In the genomic region with DNA sequence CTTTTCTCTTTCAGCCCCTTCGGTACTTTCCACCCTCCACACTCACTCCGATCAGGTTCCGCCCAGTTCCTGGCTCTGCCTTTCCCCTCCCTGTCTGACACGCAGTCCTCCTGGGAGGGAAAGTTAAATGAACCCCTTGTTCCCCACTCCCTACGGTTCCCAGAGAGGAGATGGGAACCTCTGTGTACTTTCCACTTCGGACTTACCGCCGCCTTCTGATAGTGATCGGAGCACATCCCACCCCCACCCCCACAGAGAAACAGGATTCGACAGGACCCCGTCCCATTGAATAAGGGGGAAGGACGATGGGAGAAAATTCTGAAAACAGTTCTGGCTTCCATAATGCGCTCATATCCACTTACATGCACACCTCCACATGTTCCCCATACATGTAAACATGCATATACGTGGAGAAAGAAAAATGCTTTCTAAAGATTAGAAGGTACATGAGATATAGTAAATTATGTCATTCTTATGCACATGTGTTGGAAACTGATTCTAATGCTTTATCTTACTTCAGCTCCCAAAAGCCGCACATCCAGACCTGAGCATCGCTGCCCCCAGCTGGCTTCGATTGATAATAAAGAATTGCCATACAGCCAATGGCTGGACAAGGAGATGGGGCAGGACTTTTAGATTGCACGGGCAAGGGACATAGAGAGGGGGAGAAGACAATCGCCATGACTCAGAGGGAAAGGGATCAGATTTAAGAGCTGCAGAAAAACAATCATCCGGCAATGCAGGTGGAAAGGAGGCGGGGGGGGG, we compare ENCODE assay signal across 8 mouse cellular contexts. TPM values are rescaled to one million over a fixed set of nuclear protein-coding genes. Genes with fewer than 3 reads are reported as not detected.
A peak's percentile ranks its signal among the peaks of the same experiment; 100 is the strongest.
DNase-seq lines count a peak whose midpoint lies in the region; ATAC-seq and TF ChIP-seq lines count a peak whose summit lies in the region.

No protein-coding gene starts in this region.

- H3K36me3 ChIP-seq in spleen, adult 2 months (ENCODE audit: control insufficient read depth, insufficient read depth, low read length) = no peaks in the 10 kb centered on the region
- H3K36me3 ChIP-seq in forebrain, embryonic 16.5 days (ENCODE audit: control insufficient read depth, insufficient read depth) = no peaks in the 10 kb centered on the region
- H3K36me3 ChIP-seq in midbrain, embryonic 16.5 days (ENCODE audit: control insufficient read depth, insufficient read depth, low read length) = no peaks in the 10 kb centered on the region

- no peak for TF ChIP-seq POLR2A in spleen, adult 2 months (IDR thresholded peaks at IDR 0.05; ENCODE audit: low read depth, low read length)

- TF ChIP-seq CTCF in spleen, adult 2 months (IDR thresholded peaks at IDR 0.05; ENCODE audit: extremely low read depth, insufficient read depth, insufficient read length, insufficient replicate concordance) = no peak

- H3K4me1 ChIP-seq in spleen, adult 2 months (ENCODE audit: control insufficient read depth, insufficient read depth, insufficient read length) = 0 out of 2 replicates have a peak, but pooled peaks cover 2% of the 10 kb centered on the region
- peaks cover 11% of the 10 kb centered on the region for H3K4me1 ChIP-seq in forebrain, embryonic 16.5 days (replicated peaks; ENCODE audit: control insufficient read depth, insufficient read depth, low read length)
- peaks cover 2% of the 10 kb centered on the region; the same call in 1 of the 2 replicates for H3K4me1 ChIP-seq in midbrain, embryonic 16.5 days (ENCODE audit: control insufficient read depth, insufficient read depth, low read length)

- H3K9ac ChIP-seq in forebrain, embryonic 16.5 days (replicated peaks; ENCODE audit: low read depth, low read length) = peak overlapping the region; percentile 50
- peak overlapping the region; percentile 59 for H3K9ac ChIP-seq in midbrain, embryonic 16.5 days (ENCODE audit: low read depth, low read length)

- intact Hi-C loops in left cerebral cortex, postnatal 14 days (cut with DNase I) = loop anchor here (5.0 to 10.0 kb wide), 2 partner anchors 75 to 153 kb away; no protein-coding TSS in a partner anchor

- H3K27me3 ChIP-seq in spleen, adult 2 months (ENCODE audit: control insufficient read depth, insufficient read depth, low read length) = peaks cover 7% of the 10 kb centered on the region; the same call in 1 of the 2 replicates
- H3K27me3 ChIP-seq in forebrain, embryonic 16.5 days (replicated peaks; ENCODE audit: control insufficient read depth, insufficient read depth, low read length) = no peaks in the 10 kb centered on the region
- no peaks in the 10 kb centered on the region for H3K27me3 ChIP-seq in midbrain, embryonic 16.5 days (ENCODE audit: control insufficient read depth, insufficient read depth, low read depth, low read length)

- H3K27ac ChIP-seq in spleen, adult 2 months (ENCODE audit: insufficient read depth, low read length) = no peak overlapping the region
- H3K27ac ChIP-seq in forebrain, embryonic 16.5 days (ENCODE audit: low read length) = no peak overlapping the region
- H3K27ac ChIP-seq in midbrain, embryonic 16.5 days (ENCODE audit: low read length) = no peak overlapping the region

- DNase-seq in adrenal gland, adult 2 months = peak; percentile 22
- DNase-seq in adrenal gland, postnatal 4 days (ENCODE audit: low spot score in 2 of 2) = no peak
- DNase-seq in spleen, adult 2 months (ENCODE audit: low read depth in 1 of 2, low spot score in 2 of 2) = no peak
- no peak for DNase-seq in spleen, postnatal 14 days (ENCODE audit: low spot score in 2 of 2)
- peak; percentile 15 to 20 for DNase-seq in left cerebral cortex, postnatal 14 days (ENCODE audit: low spot score in 2 of 2)
- DNase-seq in thymus, postnatal 14 days = no peak

- WGBS in spleen, adult 2 months = 3% methylated on average over 21 of the region's 21 CpGs
- WGBS in forebrain, embryonic 16.5 days = 2% methylated on average over 18 of the region's 21 CpGs
- WGBS in midbrain, embryonic 16.5 days = under 1% methylated on average over 18 of the region's 21 CpGs

- no peaks in the 10 kb centered on the region for H3K9me3 ChIP-seq in forebrain, embryonic 16.5 days (ENCODE audit: control insufficient read depth, low read length)
- no peaks in the 10 kb centered on the region for H3K9me3 ChIP-seq in midbrain, embryonic 16.5 days (replicated peaks; ENCODE audit: control insufficient read depth, low read length, poor library complexity, severe bottlenecking)

- H3K4me2 ChIP-seq in forebrain, embryonic 16.5 days (ENCODE audit: low read length) = peak overlapping the region; percentile 91
- H3K4me2 ChIP-seq in midbrain, embryonic 16.5 days (ENCODE audit: low read length) = peak overlapping the region; percentile 82

- H3K4me3 ChIP-seq in spleen, adult 2 months (ENCODE audit: extremely low read depth, insufficient read depth, insufficient read length) = peak overlapping the region; percentile 38; the same call in 1 of the 2 replicates
- peak overlapping the region; percentile 51 for H3K4me3 ChIP-seq in forebrain, embryonic 16.5 days (replicated peaks; ENCODE audit: low read length)
- peak overlapping the region; percentile 43 for H3K4me3 ChIP-seq in midbrain, embryonic 16.5 days (ENCODE audit: low read depth, low read length)

- ATAC-seq in forebrain, embryonic 16.5 days = peak; percentile 72
- peak; percentile 92 for ATAC-seq in midbrain, embryonic 16.5 days

RNA-seq across cellular contexts. Expression of a gene that starts 26.5 kb away (rescaled TPM):
- under 1 TPM in 1 of 2 experiments, not detected in 1; 0.75 TPM for total RNA-seq in adrenal gland, adult 2 months (2021)
- 0.42 and 0.48 TPM in 2 replicates for polyA plus RNA-seq in adrenal gland, adult 2 months (2012; rRNA removed)
- total RNA-seq in adrenal gland, postnatal 4 days (2021) = under 1 TPM in 1 of 2 experiments, not detected in 1; 0.36 TPM
- 0.09 TPM in 1 of 2 replicates, not detected in the other for polyA plus RNA-seq in spleen, adult 2 months (2012; rRNA removed)
- polyA plus RNA-seq in forebrain, embryonic 16.5 days (2015; fragmentation: Nextera tagmentation; extraction: Ambion mirVana) = not detected in 2 replicates
- not detected for total RNA-seq in left cerebral cortex, postnatal 14 days (2021)
- not detected in 2 replicates for polyA plus RNA-seq in midbrain, embryonic 16.5 days (2015; fragmentation: Nextera tagmentation; extraction: Ambion mirVana)

RNA-seq across cellular contexts. Expression of a gene that starts 59.4 kb away (rescaled TPM):
- 1 to 10 TPM; 1.8 to 8.5 TPM for total RNA-seq in adrenal gland, adult 2 months (2021)
- 0.04 and 0.29 TPM in 2 replicates for polyA plus RNA-seq in adrenal gland, adult 2 months (2012; rRNA removed)
- total RNA-seq in adrenal gland, postnatal 4 days (2021) = 10 to 100 TPM in 1 of 2 experiments, 1 to 10 TPM in 1; 10.0 to 10.4 TPM
- not detected in 2 replicates for polyA plus RNA-seq in spleen, adult 2 months (2012; rRNA removed)
- polyA plus RNA-seq in forebrain, embryonic 16.5 days (2015; fragmentation: Nextera tagmentation; extraction: Ambion mirVana) = 18.3 and 20.9 TPM in 2 replicates
- total RNA-seq in left cerebral cortex, postnatal 14 days (2021) = 10 to 100 TPM; 43.5 to 44.5 TPM
- 36.6 and 38.2 TPM in 2 replicates for polyA plus RNA-seq in midbrain, embryonic 16.5 days (2015; fragmentation: Nextera tagmentation; extraction: Ambion mirVana)

Comparison
In these comparisons a context has a peak if more than half of its experiments do, and no peak if none do; other contexts are left out.
1. DNase-seq: peak in adrenal gland, adult 2 months (single experiment) and left cerebral cortex, postnatal 14 days (2 of 2); none in adrenal gland, postnatal 4 days (0 of 2), spleen, adult 2 months (0 of 2), spleen, postnatal 14 days (0 of 2) and thymus, postnatal 14 days (single experiment).
2. RNA of a gene that starts 59.4 kb away (polyA plus RNA-seq): 36.6 to 38.2 TPM in midbrain, embryonic 16.5 days and 18.3 to 20.9 TPM in forebrain, embryonic 16.5 days; 0.04 to 0.29 TPM in adrenal gland, adult 2 months and not detected in spleen, adult 2 months; every median in the first group is over 10 times any median in the second.
3. Peak in every context shown above with its lines, with median percentiles within 50 percentile points of each other: H3K4me3 ChIP-seq.